Mouse (Mus musculus) hindbrain, embryonic 13.5 days (tissue): ENCODE measurements around the gene Slc1a5. TPM values are rescaled to one million over a fixed set of nuclear protein-coding genes. Genes with fewer than 3 reads are reported as not detected.
A peak's percentile ranks its signal among the peaks of the same experiment; 100 is the strongest.

Experiments
- ATAC-seq: fragments of 200-750 bp; cut with Nextera tagmentation; 2 replicates; pipeline ENCODE4 v1.8.0; 2017; ENCODE audit warnings: moderate TSS enrichment; ENCODE audit not compliant: low FRiP score
- H3K27ac ChIP-seq: fragments of 300-500 bp; sonication (generic); 2 replicates; pipeline ENCODE4 v1.5.1; 2015; ENCODE audit warnings: inconsistent platforms, mild to moderate bottlenecking, moderate library complexity
- H3K27me3 ChIP-seq: fragments of 300-500 bp; sonication (generic); 2 replicates; pipeline ENCODE4 v1.6.1; 2015; ENCODE audit warnings: mild to moderate bottlenecking, inconsistent platforms
- H3K36me3 ChIP-seq: fragments of 300-500 bp; sonication (generic); 2 replicates; pipeline ENCODE4 v1.6.1; 2015; ENCODE audit warnings: mild to moderate bottlenecking, inconsistent platforms
- H3K4me1 ChIP-seq: fragments of 300-500 bp; sonication (generic); replicated peaks from 2 replicates; pipeline ENCODE4 v1.6.1; 2015; ENCODE audit warnings: inconsistent platforms
- H3K4me2 ChIP-seq: fragments of 300-500 bp; sonication (generic); 2 replicates; pipeline ENCODE4 v1.6.1; 2015; ENCODE audit warnings: inconsistent platforms, mild to moderate bottlenecking, moderate library complexity
- H3K4me3 ChIP-seq: fragments of 300-500 bp; sonication (generic); 2 replicates; pipeline ENCODE4 v1.5.1; 2015; ENCODE audit warnings: mild to moderate bottlenecking, inconsistent platforms
- H3K9ac ChIP-seq: fragments of 300-500 bp; sonication (generic); 2 replicates; pipeline ENCODE4 v1.6.1; 2015; ENCODE audit warnings: mild to moderate bottlenecking, inconsistent platforms
- H3K9me3 ChIP-seq: fragments of 300-500 bp; sonication (generic); 2 replicates; pipeline ENCODE4 v1.6.1; 2016; ENCODE audit warnings: inconsistent platforms
- WGBS: fragments of 180-500 bp; shearing (Covaris S2); methylation state at CpG from one replicate; pipeline ENCODE4 v1.1.7; 2015; 5-methylcytosine and 5-hydroxymethylcytosine counted together
- polyA plus RNA-seq: library from polyadenylated mRNA; unstranded; fragments of >200 nt; fragmentation: Nextera tagmentation; extraction: Ambion mirVana; gene quantifications from 2 replicates; pipeline ENCODE4 v1.2.1, GENCODE M21; 2015

The Slc1a5 gene
- polyA plus RNA-seq, 1 experiment from 2014 or later = 8.7 TPM

GRCm38 (mm10) chr7:16823734-16824133, 42.6 kb downstream of the Slc1a5 start:
- Histone ChIP-seq H3K9me3 (no peaks in the 10 kb centered on the region), H3K36me3 (peaks cover 61% of the 10 kb centered on the region), H3K27ac (no peak overlapping the region), H3K9ac (peak overlapping the region; percentile 24; the same call in 1 of the 2 replicates), H3K4me1 (peaks cover 49% of the 10 kb centered on the region), H3K4me2 (no peak overlapping the region), H3K27me3 (no peaks in the 10 kb centered on the region), H3K4me3 (no peak overlapping the region)
- ATAC-seq = no peak
- WGBS = 83% methylated on average over 5 of the region's 5 CpGs

GRCm38 (mm10) chr7:16825785-16826184, 44.6 kb downstream of the Slc1a5 start:
- H3K4me1 ChIP-seq = peaks cover 29% of the 10 kb centered on the region

DNA sequence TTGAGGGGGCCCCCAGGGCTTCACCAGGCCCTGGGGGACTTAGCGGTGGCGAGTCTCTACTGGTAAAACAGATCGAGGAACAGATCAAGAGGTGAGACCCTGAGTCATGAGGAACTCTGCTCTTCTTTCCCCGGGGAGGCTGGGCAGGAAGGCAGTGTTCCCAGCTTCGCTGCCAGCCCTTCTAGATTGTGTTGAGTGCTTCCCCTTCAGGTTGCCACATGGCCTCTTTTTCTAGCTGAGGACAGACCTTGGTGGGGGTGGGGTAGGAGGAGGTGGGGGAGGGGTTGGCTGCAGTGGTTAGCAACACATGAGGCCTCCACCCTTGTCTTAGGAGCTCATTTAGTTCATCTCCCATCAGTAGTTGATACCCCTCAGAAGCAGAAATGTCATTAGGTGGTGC, 45.4 kb downstream of the Slc1a5 start:
- Histone ChIP-seq H3K27ac (no peak overlapping the region), H3K9ac (no peak overlapping the region), H3K4me3 (no peak overlapping the region), H3K4me2 (no peak overlapping the region), H3K36me3 (peaks cover 90% of the 10 kb centered on the region), H3K27me3 (no peaks in the 10 kb centered on the region), H3K4me1 (peaks cover 21% of the 10 kb centered on the region), H3K9me3 (no peaks in the 10 kb centered on the region)
- ATAC-seq = no peak
- WGBS = 87% methylated on average over 5 of the region's 5 CpGs

More at GRCm38 (mm10) chr7:16825785-16826184, 44.6 kb downstream of the Slc1a5 start:
- Histone ChIP-seq H3K9me3 (no peaks in the 10 kb centered on the region), H3K9ac (no peak overlapping the region), H3K4me2 (no peak overlapping the region), H3K36me3 (peaks cover 82% of the 10 kb centered on the region), H3K27ac (no peak overlapping the region), H3K4me3 (no peak overlapping the region), H3K27me3 (no peaks in the 10 kb centered on the region)
- 86% methylated on average over 10 of the region's 10 CpGs for WGBS
- no peak for ATAC-seq

DNA sequence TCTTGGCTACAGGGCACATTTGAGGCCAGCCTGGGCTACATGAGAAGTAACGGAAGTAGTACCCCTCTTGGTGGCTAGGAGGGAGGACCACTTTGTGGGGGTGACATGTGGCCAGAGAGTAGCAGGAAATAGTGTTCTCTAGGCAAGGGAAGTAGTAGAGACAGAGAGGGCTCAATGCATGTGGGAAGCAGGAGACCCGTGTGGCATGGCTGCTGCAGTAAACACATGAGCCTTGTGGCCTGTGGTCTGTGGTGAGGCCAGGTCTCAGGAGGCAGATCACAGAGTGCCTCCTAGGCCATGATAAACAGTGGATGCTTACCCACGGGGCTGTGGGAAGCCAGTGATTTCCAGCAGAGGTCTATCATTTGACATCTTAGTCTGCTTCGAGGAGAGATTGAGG, 46.1 kb downstream of the Slc1a5 start:
- H3K27ac ChIP-seq = no peak overlapping the region
- no peaks in the 10 kb centered on the region for H3K9me3 ChIP-seq
- no peaks in the 10 kb centered on the region for H3K27me3 ChIP-seq
- H3K4me2 ChIP-seq = no peak overlapping the region
- 88% methylated on average over 4 of the region's 4 CpGs for WGBS
- 0 out of 2 replicates have a peak overlapping the region, but pooled peaks have one; percentile 39 for H3K9ac ChIP-seq
- ATAC-seq = no peak
- no peak overlapping the region for H3K4me3 ChIP-seq
- H3K36me3 ChIP-seq = peaks cover 97% of the 10 kb centered on the region
- peaks cover 14% of the 10 kb centered on the region for H3K4me1 ChIP-seq

- H3K27me3 ChIP-seq = no peaks in the 10 kb centered on the region
- peaks cover 6% of the 10 kb centered on the region for H3K4me1 ChIP-seq
- no peak overlapping the region for H3K4me2 ChIP-seq
- ATAC-seq = no peak
- H3K36me3 ChIP-seq = peaks cover 99% of the 10 kb centered on the region
- H3K9ac ChIP-seq = no peak overlapping the region
- H3K9me3 ChIP-seq = no peaks in the 10 kb centered on the region
- WGBS = 90% methylated on average over 9 of the region's 9 CpGs
- H3K4me3 ChIP-seq = no peak overlapping the region
- H3K27ac ChIP-seq = no peak overlapping the region
Measured at GRCm38 (mm10) chr7:16830449-16830848, 49.3 kb downstream of the Slc1a5 start.

DNA sequence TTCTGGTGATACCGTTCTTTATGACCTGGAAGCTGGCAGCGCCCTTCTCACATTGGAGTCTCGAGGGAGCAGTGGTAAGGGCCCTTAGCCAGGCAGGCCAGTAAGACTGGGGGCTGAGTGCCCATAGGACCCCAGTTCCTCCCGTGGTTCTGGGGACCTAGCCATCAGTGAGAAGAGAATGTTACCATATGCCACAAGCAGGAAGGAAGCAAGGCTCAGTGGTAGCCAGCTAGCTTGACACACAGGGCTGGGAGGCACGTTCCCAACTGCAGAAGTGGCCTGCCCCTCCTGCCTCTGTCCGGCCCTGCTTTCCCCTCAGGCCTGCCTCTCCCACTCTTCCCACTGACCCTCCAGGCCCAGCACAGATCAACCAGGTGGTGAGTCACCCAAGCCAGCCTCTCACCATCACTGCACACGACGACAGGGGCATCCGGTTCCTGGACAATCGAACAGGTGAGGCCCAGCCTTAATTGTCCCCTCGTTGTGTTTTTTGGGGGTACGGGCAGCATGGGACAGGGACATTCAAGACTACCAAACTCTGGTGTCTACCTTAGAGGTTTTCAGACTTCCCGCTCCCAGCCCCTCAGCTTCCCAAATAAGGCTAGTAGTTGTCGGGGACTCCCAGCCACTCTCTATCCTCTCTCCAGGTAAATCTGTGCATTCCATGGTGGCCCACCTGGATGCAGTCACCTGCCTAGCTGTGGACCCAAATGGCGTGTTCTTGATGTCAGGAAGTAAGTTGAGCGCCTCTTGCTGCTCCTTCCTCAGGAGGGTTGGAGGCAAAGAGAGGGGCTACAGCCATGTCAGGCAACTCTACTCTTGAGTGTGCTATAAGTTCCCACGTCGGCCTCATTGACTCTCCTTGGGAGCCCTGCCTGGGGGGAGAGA, 57.0 kb downstream of the Slc1a5 start:
- H3K9me3 ChIP-seq = no peaks in the 10 kb centered on the region
- peaks cover 7% of the 10 kb centered on the region for H3K4me1 ChIP-seq
- H3K36me3 ChIP-seq = peaks cover 76% of the 10 kb centered on the region
- WGBS = 97% methylated on average over 18 of the region's 18 CpGs
- H3K9ac ChIP-seq = no peak overlapping the region
- no peak overlapping the region for H3K4me2 ChIP-seq
- H3K4me3 ChIP-seq = no peak overlapping the region
- no peaks in the 10 kb centered on the region for H3K27me3 ChIP-seq
- no peak for ATAC-seq
- H3K27ac ChIP-seq = no peak overlapping the region

DNA sequence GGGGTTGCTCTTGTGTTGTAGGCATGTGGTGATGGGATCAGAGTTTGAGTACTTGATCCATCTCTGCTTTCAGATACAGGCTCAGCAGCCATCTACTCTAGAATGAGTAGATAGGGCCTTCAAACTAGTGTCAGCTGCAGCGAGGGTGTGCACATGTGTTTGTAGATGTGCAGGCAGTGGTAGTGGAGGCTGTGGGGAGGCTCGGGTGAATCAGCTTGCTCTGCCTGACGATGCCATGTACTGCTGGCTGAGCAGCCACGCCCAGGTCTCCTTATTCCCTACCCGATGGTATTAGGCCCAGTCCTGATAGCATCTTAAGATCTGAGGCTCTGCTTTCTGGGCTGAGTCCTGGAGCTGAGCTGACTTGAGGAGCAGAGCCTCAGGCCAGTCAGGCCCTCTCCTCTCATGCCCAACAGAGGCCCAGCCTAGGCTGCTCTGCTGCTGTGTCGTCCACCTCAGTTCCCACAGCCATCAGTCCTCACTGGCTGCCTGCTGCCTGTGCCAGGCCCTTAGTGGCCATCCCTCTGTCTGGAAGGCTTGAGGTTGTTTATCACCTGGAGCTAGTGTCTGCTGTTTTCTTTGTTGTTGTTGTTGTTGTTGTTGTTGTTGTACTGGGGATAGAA, 57.8 kb downstream of the Slc1a5 start:
- ATAC-seq = no peak
- WGBS = 87% methylated on average over 6 of the region's 6 CpGs

DNA sequence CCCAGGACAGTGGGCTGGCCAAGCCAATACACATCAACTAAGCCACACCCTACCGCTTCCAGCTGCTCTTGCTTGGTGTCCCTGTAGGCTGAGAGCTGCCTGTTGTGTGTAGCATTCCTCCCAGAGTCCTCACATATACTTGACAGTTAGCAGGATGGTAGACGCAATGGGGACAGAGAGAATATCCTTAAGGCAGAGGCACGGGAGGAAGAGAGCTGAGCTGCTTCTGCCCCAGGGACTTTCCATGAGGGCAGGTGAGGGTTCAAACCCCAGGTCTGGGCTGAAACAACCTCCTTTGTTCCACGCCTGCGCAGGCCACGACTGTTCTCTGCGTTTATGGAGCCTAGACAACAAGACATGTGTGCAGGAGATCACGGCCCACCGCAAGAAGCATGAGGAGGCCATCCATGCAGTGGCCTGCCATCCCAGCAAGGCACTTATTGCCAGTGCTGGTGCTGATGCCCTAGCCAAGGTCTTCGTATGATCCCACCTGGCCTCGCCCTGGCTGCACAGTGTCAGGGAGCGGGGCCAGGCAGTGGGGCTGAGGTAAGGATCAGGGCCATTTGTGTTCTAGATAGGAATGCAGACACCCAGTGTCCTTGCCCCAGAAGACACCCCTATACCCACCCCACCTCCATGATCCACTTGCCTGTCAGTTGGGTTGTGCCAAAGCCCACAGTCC, 58.4 kb downstream of the Slc1a5 start:
- H3K9me3 ChIP-seq = no peaks in the 10 kb centered on the region
- H3K27ac ChIP-seq = no peak overlapping the region
- no peak for ATAC-seq
- 95% methylated on average over 12 of the region's 12 CpGs for WGBS
- H3K27me3 ChIP-seq = no peaks in the 10 kb centered on the region
- no peak overlapping the region for H3K9ac ChIP-seq
- no peak overlapping the region for H3K4me2 ChIP-seq
- peaks cover 21% of the 10 kb centered on the region for H3K4me1 ChIP-seq
- H3K4me3 ChIP-seq = no peak overlapping the region
- H3K36me3 ChIP-seq = peaks cover 62% of the 10 kb centered on the region

More for the DNA sequence above, 57.8 kb downstream of the Slc1a5 start:
- Histone ChIP-seq H3K4me1 (peaks cover 14% of the 10 kb centered on the region), H3K9me3 (no peaks in the 10 kb centered on the region), H3K27me3 (no peaks in the 10 kb centered on the region), H3K9ac (no peak overlapping the region), H3K36me3 (peaks cover 69% of the 10 kb centered on the region), H3K4me2 (no peak overlapping the region), H3K4me3 (no peak overlapping the region), H3K27ac (no peak overlapping the region)

DNA sequence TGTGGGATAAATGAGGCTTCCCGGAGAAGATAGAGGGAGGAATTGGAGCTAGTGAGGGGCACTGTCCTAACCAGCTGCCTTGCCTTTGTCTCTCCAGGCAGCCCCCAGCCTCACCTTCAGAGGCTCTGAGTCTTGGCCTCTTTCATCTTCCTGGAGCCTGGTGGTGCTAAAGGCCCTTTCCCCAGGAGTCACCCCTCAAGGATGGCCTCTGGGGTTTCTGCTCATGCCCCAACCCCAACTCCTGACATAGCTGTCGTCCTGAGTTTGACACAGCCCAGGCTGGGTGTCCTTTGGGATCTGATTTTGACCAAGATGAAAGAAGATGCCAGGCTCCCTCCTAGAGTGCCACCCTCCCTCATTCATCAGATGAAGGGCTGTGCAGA, 59.0 kb downstream of the Slc1a5 start:
- no peak overlapping the region for H3K4me2 ChIP-seq
- no peak for ATAC-seq
- H3K4me3 ChIP-seq = no peak overlapping the region
- WGBS = 98% methylated on average over 2 of the region's 2 CpGs
- H3K36me3 ChIP-seq = peaks cover 57% of the 10 kb centered on the region
- no peak overlapping the region for H3K9ac ChIP-seq
- H3K27me3 ChIP-seq = no peaks in the 10 kb centered on the region
- no peak overlapping the region for H3K27ac ChIP-seq
- no peaks in the 10 kb centered on the region for H3K9me3 ChIP-seq
- peaks cover 26% of the 10 kb centered on the region for H3K4me1 ChIP-seq

- Histone ChIP-seq H3K9me3 (no peaks in the 10 kb centered on the region), H3K36me3 (peaks cover 54% of the 10 kb centered on the region), H3K4me1 (peaks cover 33% of the 10 kb centered on the region), H3K9ac (no peak overlapping the region), H3K4me3 (no peak overlapping the region), H3K27me3 (no peaks in the 10 kb centered on the region), H3K27ac (no peak overlapping the region), H3K4me2 (no peak overlapping the region)
- 77% methylated on average over 4 of the region's 4 CpGs for WGBS
- no peak for ATAC-seq
Measured at GRCm38 (mm10) chr7:16841078-16841477, 59.9 kb downstream of the Slc1a5 start.

DNA sequence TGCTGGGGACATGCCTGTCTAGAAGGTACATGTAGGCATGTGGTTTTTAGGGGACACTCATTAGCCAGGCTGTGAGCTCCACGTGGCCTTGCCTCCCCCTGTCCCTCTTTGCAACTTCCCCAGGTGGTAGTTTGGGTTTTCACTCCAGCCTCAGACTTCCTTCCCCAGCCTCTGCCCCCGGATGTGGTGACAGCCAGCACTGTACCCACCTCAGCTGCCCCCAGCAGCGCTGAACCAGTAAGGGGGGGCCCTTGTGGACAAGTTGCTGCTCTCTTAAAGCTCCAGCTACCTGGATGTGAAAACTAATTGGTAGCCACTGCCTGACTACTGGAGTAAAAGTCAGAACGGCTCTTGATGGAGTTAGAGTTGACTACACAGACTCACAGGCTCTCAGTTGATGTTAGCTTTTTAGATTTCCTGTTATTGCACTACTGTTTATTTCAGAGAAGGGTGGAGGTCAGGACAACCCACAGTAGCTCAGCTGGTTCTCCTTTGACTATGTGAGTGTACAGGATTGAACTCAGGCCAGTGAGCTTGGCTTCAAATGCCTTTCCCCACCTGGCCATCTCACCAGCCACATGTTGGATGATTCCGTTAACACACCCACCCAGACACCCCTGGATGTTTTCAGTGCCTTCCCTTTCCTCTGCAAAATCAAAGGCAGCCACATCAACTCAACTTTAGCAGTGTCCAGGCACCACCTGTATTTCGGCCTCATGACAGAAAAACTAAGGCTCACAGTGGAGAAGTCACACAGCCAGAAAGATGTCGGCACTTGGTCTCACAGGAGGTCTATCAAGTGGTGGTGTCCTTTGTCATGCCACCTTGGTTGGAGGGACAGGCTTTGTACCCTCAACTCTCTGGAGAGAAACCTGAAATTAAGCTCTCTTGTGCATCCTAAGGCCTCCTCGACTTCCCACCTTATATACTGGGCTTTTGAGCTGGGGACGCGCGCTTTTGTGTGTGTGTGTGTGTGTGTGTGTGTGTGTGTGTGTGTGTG, 60.7 kb downstream of the Slc1a5 start:
- H3K4me2 ChIP-seq = peak overlapping the region; percentile 93
- no peaks in the 10 kb centered on the region for H3K9me3 ChIP-seq
- no peaks in the 10 kb centered on the region for H3K27me3 ChIP-seq
- ATAC-seq = 0 out of 2 replicates have a peak, but pooled peaks have one; percentile 1
- 53% methylated on average over 11 of the region's 11 CpGs for WGBS
- H3K9ac ChIP-seq = peak overlapping the region; percentile 85
- H3K4me3 ChIP-seq = peak overlapping the region; percentile 57
- H3K27ac ChIP-seq = peak overlapping the region; percentile 67
- H3K4me1 ChIP-seq = peaks cover 33% of the 10 kb centered on the region
- peaks cover 50% of the 10 kb centered on the region for H3K36me3 ChIP-seq
